Mouse (Mus musculus) liver, embryonic 14.5 days (tissue): ENCODE results near the gene Gm4744. TPM values are rescaled to one million over a fixed set of nuclear protein-coding genes. Genes with fewer than 3 reads are reported as not detected.
"Not testable (repeated sequence)": the region's sequence is repeated elsewhere in the genome, so short reads cannot be mapped to it uniquely, and the experiment has no call there.

ENCODE experiments used
- ATAC-seq: fragments of 200-750 bp; cut with Nextera tagmentation; 2 replicates; pipeline ENCODE4 v1.8.0; 2017; ENCODE audit warnings: moderate number of reproducible peaks, mild to moderate bottlenecking, moderate library complexity; ENCODE audit not compliant: insufficient read depth
- DNase-seq, 3 experiments: peaks; one replicate each; pipeline ENCODE4 v3.0.0-alpha.2; 2012 to 2013; ENCODE audit warnings: low read depth in 3 of 3, low spot score in 3 of 3
- H3K27ac ChIP-seq: fragments of 300-500 bp; sonication (generic); 2 replicates; pipeline ENCODE4 v1.5.1; 2014; ENCODE audit warnings: moderate library complexity, mild to moderate bottlenecking, control low read depth, inconsistent platforms
- H3K27me3 ChIP-seq: fragments of 300-500 bp; sonication (generic); 2 replicates; pipeline ENCODE4 v1.6.1; 2014; ENCODE audit warnings: mild to moderate bottlenecking, low read length, moderate library complexity; ENCODE audit not compliant: control insufficient read depth, insufficient read depth
- H3K36me3 ChIP-seq: fragments of 300-500 bp; sonication (generic); replicated peaks from 2 replicates; pipeline ENCODE4 v1.6.1; 2014; ENCODE audit warnings: low read depth; ENCODE audit not compliant: control insufficient read depth, insufficient read depth
- H3K4me1 ChIP-seq, 2 experiments: fragments of 200-500 bp in 1 of 2; fragments of 300-500 bp in 1 of 2; sonication (generic) in 1 of 2; replicated peaks; 2 replicates each; pipeline ENCODE4 v1.6.1; 2012 to 2014; ENCODE audit warnings: antibody characterized with exemption in 1 of 2, inconsistent platforms in 1 of 2, low read length in 1 of 2; ENCODE audit not compliant: control insufficient read depth in 2 of 2, insufficient read depth in 2 of 2
- H3K4me2 ChIP-seq: fragments of 300-500 bp; sonication (generic); 2 replicates; pipeline ENCODE4 v1.6.1; 2014; ENCODE audit warnings: low read depth, mild to moderate bottlenecking, control low read depth, moderate library complexity
- H3K4me3 ChIP-seq, 2 experiments: fragments of 200-500 bp in 1 of 2; fragments of 300-500 bp in 1 of 2; sonication (generic) in 1 of 2; 2 replicates each; pipeline ENCODE4 v1.5.1; 2012 to 2014; ENCODE audit warnings: low read depth in 2 of 2, low read length in 2 of 2, mild to moderate bottlenecking in 2 of 2, control low read depth in 1 of 2, inconsistent platforms in 1 of 2, moderate library complexity in 1 of 2; ENCODE audit not compliant: insufficient read depth in 1 of 2
- H3K9ac ChIP-seq: fragments of 300-500 bp; sonication (generic); replicated peaks from 2 replicates; pipeline ENCODE4 v1.6.1; 2014; ENCODE audit warnings: mild to moderate bottlenecking, control low read depth, moderate library complexity
- H3K9me3 ChIP-seq: fragments of 300-500 bp; sonication (generic); 2 replicates; pipeline ENCODE4 v1.6.1; 2016; ENCODE audit warnings: low read length, mixed read lengths; ENCODE audit not compliant: control insufficient read depth
- CTCF ChIP-seq: IDR thresholded peaks from 2 replicates; pipeline ENCODE4 v1.5.1; 2016; ENCODE audit warnings: antibody characterized with exemption, low read depth, control low read depth
- EP300 ChIP-seq: IDR thresholded peaks from 2 replicates; pipeline ENCODE4 v1.6.1; 2016; ENCODE audit warnings: antibody characterized with exemption, low read depth
- WGBS: fragments of 180-500 bp; shearing (Covaris S2); extraction: QIAGEN DNeasy Blood & Tissue Kit; methylation state at CpG from one replicate; pipeline ENCODE4 v1.1.7; 2014; ENCODE audit not compliant: insufficient replicate concordance; 5-methylcytosine and 5-hydroxymethylcytosine counted together
- polyA plus RNA-seq, 2 experiments: library from polyadenylated mRNA; depleted of rRNA in 1 of 2; stranded (reverse) in 1 of 2; unstranded in 1 of 2; fragments of >200 nt; fragmentation: Nextera tagmentation in 1 of 2; extraction: Ambion mirVana in 1 of 2; gene quantifications; 2 replicates each; pipeline versions ENCODE4 v1.2.1 to v1.2.3; 2012 to 2014

Gene Gm4744
- polyA plus RNA-seq (2012; rRNA removed) (not detected in 2 replicates), polyA plus RNA-seq (2014; fragmentation: Nextera tagmentation; extraction: Ambion mirVana) (not detected in 2 replicates)

GRCm38 (mm10) chr6:40951770-40952169 is at the start of gene Gm4744:
Gm4744 (minus strand) TSS chr6:40951870.
- Histone ChIP-seq H3K9me3 (no peaks in the 10 kb centered on the region), H3K27me3 (no peaks in the 10 kb centered on the region), H3K4me2 (no peak within 1 kb of the TSS), H3K36me3 (no peaks in the 10 kb centered on the region), H3K27ac (no peak within 1 kb of the TSS), H3K4me3 (no peak within 1 kb of the TSS), H3K9ac (no peak within 1 kb of the TSS), H3K4me1 (no peaks in the 10 kb centered on the region)
- no peak for TF ChIP-seq EP300
- no peak for TF ChIP-seq CTCF
- DNase-seq (no peak), ATAC-seq (no peak)

GRCm38 (mm10) chr6:40999379-40999778 is 47.7 kb upstream of the Gm4744 start, which contains the start of gene Gm2663:
Gm2663 (minus strand) TSS chr6:40999479.
- not testable (repeated sequence) for H3K4me1 ChIP-seq, H3K27ac ChIP-seq, H3K9me3 ChIP-seq, H3K27me3 ChIP-seq, ATAC-seq, H3K36me3 ChIP-seq, H3K9ac ChIP-seq, H3K4me2 ChIP-seq, DNase-seq, H3K4me3 ChIP-seq

GRCm38 (mm10) chr6:40964454-40964853 is 12.8 kb upstream of the Gm4744 start, which contains the start of gene 1810009J06Rik:
1810009J06Rik (plus strand) TSS chr6:40964754.
- not testable (repeated sequence) for H3K36me3 ChIP-seq, DNase-seq, H3K9me3 ChIP-seq, H3K27me3 ChIP-seq, H3K4me2 ChIP-seq, ATAC-seq, H3K27ac ChIP-seq, H3K9ac ChIP-seq, H3K4me3 ChIP-seq, H3K4me1 ChIP-seq
- 70% methylated on average over 2 of the region's 2 CpGs for WGBS

GRCm38 (mm10) chr6:40953716-40954115 is 2.0 kb upstream of the Gm4744 start:
- H3K4me2 ChIP-seq: no peak overlapping the region
- H3K4me3 ChIP-seq: no peak overlapping the region
- H3K27me3 ChIP-seq: no peaks in the 10 kb centered on the region
- 29% methylated on average over 2 of the region's 2 CpGs for WGBS
- no peak overlapping the region for H3K9ac ChIP-seq
- TF ChIP-seq EP300: no peak
- TF ChIP-seq CTCF: no peak
- no peak for ATAC-seq
- H3K36me3 ChIP-seq: no peaks in the 10 kb centered on the region
- H3K4me1 ChIP-seq: no peaks in the 10 kb centered on the region
- H3K9me3 ChIP-seq: no peaks in the 10 kb centered on the region
- H3K27ac ChIP-seq: no peak overlapping the region
- no peak for DNase-seq

- 80% methylated on average over 10 of the region's 10 CpGs for whole genome bisulfite sequencing
- Histone ChIP-seq H3K9ac (no peak within 1 kb of the TSS), H3K36me3 (no peaks in the 10 kb centered on the region), H3K4me2 (no peak within 1 kb of the TSS), H3K27me3 (no peaks in the 10 kb centered on the region), H3K9me3 (no peaks in the 10 kb centered on the region), H3K4me1 (no peaks in the 10 kb centered on the region), H3K4me3 (no peak within 1 kb of the TSS), H3K27ac (no peak within 1 kb of the TSS)
- no peak for TF ChIP-seq EP300
- no peak for TF ChIP-seq CTCF
- no peak for ATAC-seq
- DNase-seq: no peak
Observed at GRCm38 (mm10) chr6:40940457-40940856, 11.2 kb downstream of the Gm4744 start, which contains the start of gene 1700074P13Rik. 1700074P13Rik (minus strand) TSS chr6:40940557.
